Mouse (Mus musculus): Measurements from ENCODE around the gene Wdr91.

Wdr91 gene

GRCm38 (mm10) chr6:34919146-34919545, 8.5 kb upstream of the Wdr91 start:
- DNase-seq (ENCODE audit: low spot score in 2 of 2), result no peak

GRCm38 (mm10) chr6:34914462-34914861, 3.8 kb upstream of the Wdr91 start:
- no peak for DNase-seq (ENCODE audit: low spot score in 2 of 2)

- no peak for DNase-seq (ENCODE audit: low spot score in 2 of 2)
Measured at GRCm38 (mm10) chr6:34913341-34914040, 2.8 kb upstream of the Wdr91 start.

GRCm38 (mm10) chr6:34909631-34910345, 888 bp downstream of the Wdr91 start:
- no peak for DNase-seq (ENCODE audit: low spot score in 2 of 2)

- no peak for DNase-seq (ENCODE audit: low spot score in 2 of 2)
Measured at GRCm38 (mm10) chr6:34907696-34908260, 2.9 kb downstream of the Wdr91 start.

- no peak for DNase-seq (ENCODE audit: low spot score in 2 of 2)
Measured at GRCm38 (mm10) chr6:34907121-34907614, 3.5 kb downstream of the Wdr91 start.

- DNase-seq (ENCODE audit: low spot score in 2 of 2), result peak in 1 of 2 experiments; percentile 17
Measured at GRCm38 (mm10) chr6:34906661-34907060, 4.0 kb downstream of the Wdr91 start.

- DNase-seq (ENCODE audit: low spot score in 2 of 2), result no peak
Measured at GRCm38 (mm10) chr6:34906125-34906524, 4.6 kb downstream of the Wdr91 start.

GRCm38 (mm10) chr6:34904361-34904760, 6.3 kb downstream of the Wdr91 start:
- no peak for DNase-seq (ENCODE audit: low spot score in 2 of 2)

- no peak for DNase-seq (ENCODE audit: low spot score in 2 of 2)
Measured at GRCm38 (mm10) chr6:34903851-34904250, 6.8 kb downstream of the Wdr91 start.

GRCm38 (mm10) chr6:34903441-34903840, 7.2 kb downstream of the Wdr91 start:
- DNase-seq (ENCODE audit: low spot score in 2 of 2), result no peak

- DNase-seq (ENCODE audit: low spot score in 2 of 2), result no peak
Measured at GRCm38 (mm10) chr6:34902578-34902977, 8.1 kb downstream of the Wdr91 start.

GRCm38 (mm10) chr6:34901911-34902444, 8.7 kb downstream of the Wdr91 start:
- no peak for DNase-seq (ENCODE audit: low spot score in 2 of 2)

- DNase-seq (ENCODE audit: low spot score in 2 of 2), result no peak
Measured at GRCm38 (mm10) chr6:34900990-34901389, 9.7 kb downstream of the Wdr91 start.

GRCm38 (mm10) chr6:34899127-34899526, 11.5 kb downstream of the Wdr91 start:
- DNase-seq (ENCODE audit: low spot score in 2 of 2), result no peak

- DNase-seq (ENCODE audit: low spot score in 2 of 2), result no peak
Measured at GRCm38 (mm10) chr6:34896168-34896780, 14.4 kb downstream of the Wdr91 start.

GRCm38 (mm10) chr6:34895569-34895968, 15.1 kb downstream of the Wdr91 start:
- no peak for DNase-seq (ENCODE audit: low spot score in 2 of 2)

- no peak for DNase-seq (ENCODE audit: low spot score in 2 of 2)
Measured at GRCm38 (mm10) chr6:34889185-34889584, 21.5 kb downstream of the Wdr91 start.

GRCm38 (mm10) chr6:34887131-34887850, 23.4 kb downstream of the Wdr91 start:
- DNase-seq (ENCODE audit: low spot score in 2 of 2), result no peak

GRCm38 (mm10) chr6:34884724-34885123, 26.0 kb downstream of the Wdr91 start:
- DNase-seq (ENCODE audit: low spot score in 2 of 2), result no peak

GRCm38 (mm10) chr6:34879911-34880475, 30.7 kb downstream of the Wdr91 start:
- DNase-seq (ENCODE audit: low spot score in 2 of 2), result peak; percentile 51 to 79

Measured in frontal cortex, postnatal 36 days (tissue).